Mouse (Mus musculus): ENCODE measurements around the gene Sh2d6. TPM values are rescaled to one million over a fixed set of nuclear protein-coding genes. Genes with fewer than 3 reads are reported as not detected.
A peak's percentile ranks its signal among the peaks of the same experiment; 100 is the strongest.

Sh2d6 gene
- polyA plus RNA-seq, 1 experiment from 2014 or later = 0.24 TPM

- H3K4me1 ChIP-seq (replicated peaks; ENCODE audit: control insufficient read depth, insufficient read depth, low read length) = peaks cover 13% of the 10 kb centered on the region
- peak overlapping the region; percentile 31 for H3K4me3 ChIP-seq (replicated peaks; ENCODE audit: low read length)
- ATAC-seq (ENCODE audit: low FRiP score) (no peak), DNase-seq (ENCODE audit: low spot score) (peak; percentile 29)
- H3K27ac ChIP-seq = peak overlapping the region; percentile 72
- peak overlapping the region; percentile 55 for H3K9ac ChIP-seq
- WGBS = 15% methylated on average over 8 of the region's 8 CpGs
- peak overlapping the region; percentile 73 for H3K4me2 ChIP-seq (replicated peaks)
- H3K27me3 ChIP-seq (ENCODE audit: control insufficient read depth, insufficient read depth, low read length) = no peaks in the 10 kb centered on the region
- no peaks in the 10 kb centered on the region for H3K9me3 ChIP-seq (ENCODE audit: control insufficient read depth, low read length)
- H3K36me3 ChIP-seq (replicated peaks; ENCODE audit: control insufficient read depth, insufficient read depth) = no peaks in the 10 kb centered on the region
Measured at GRCm38 (mm10) chr6:72553079-72553412, 31.5 kb upstream of the Sh2d6 start.

- Histone ChIP-seq H3K27ac (peak overlapping the region; percentile 72), H3K4me1 (replicated peaks; ENCODE audit: control insufficient read depth, insufficient read depth, low read length) (peaks cover 13% of the 10 kb centered on the region), H3K4me2 (replicated peaks) (peak overlapping the region; percentile 73), H3K4me3 (replicated peaks; ENCODE audit: low read length) (peak overlapping the region; percentile 31), H3K27me3 (ENCODE audit: control insufficient read depth, insufficient read depth, low read length) (no peaks in the 10 kb centered on the region), H3K9ac (peak overlapping the region; percentile 55), H3K36me3 (replicated peaks; ENCODE audit: control insufficient read depth, insufficient read depth) (no peaks in the 10 kb centered on the region), H3K9me3 (ENCODE audit: control insufficient read depth, low read length) (no peaks in the 10 kb centered on the region)
- peak; percentile 79 for ATAC-seq (ENCODE audit: low FRiP score)
- DNase-seq (ENCODE audit: low spot score) = peak; percentile 61
- 16% methylated on average over 27 of the region's 27 CpGs for WGBS
Measured at GRCm38 (mm10) chr6:72552171-72553078, 30.9 kb upstream of the Sh2d6 start.

- Histone ChIP-seq H3K9ac (no peak overlapping the region), H3K4me3 (replicated peaks; ENCODE audit: low read length) (no peak overlapping the region), H3K27ac (no peak overlapping the region), H3K27me3 (ENCODE audit: control insufficient read depth, insufficient read depth, low read length) (no peaks in the 10 kb centered on the region), H3K36me3 (replicated peaks; ENCODE audit: control insufficient read depth, insufficient read depth) (no peaks in the 10 kb centered on the region), H3K9me3 (ENCODE audit: control insufficient read depth, low read length) (no peaks in the 10 kb centered on the region), H3K4me2 (replicated peaks) (no peak overlapping the region), H3K4me1 (replicated peaks; ENCODE audit: control insufficient read depth, insufficient read depth, low read length) (peaks cover 13% of the 10 kb centered on the region)
- WGBS = 89% methylated on average over 10 of the region's 10 CpGs
- DNase-seq (ENCODE audit: low spot score) (no peak), ATAC-seq (ENCODE audit: low FRiP score) (no peak)
Measured at GRCm38 (mm10) chr6:72550503-72551100, 29.1 kb upstream of the Sh2d6 start.

- Histone ChIP-seq H3K4me1 (replicated peaks; ENCODE audit: control insufficient read depth, insufficient read depth, low read length) (peaks cover 13% of the 10 kb centered on the region), H3K4me2 (replicated peaks) (no peak overlapping the region), H3K27me3 (ENCODE audit: control insufficient read depth, insufficient read depth, low read length) (no peaks in the 10 kb centered on the region), H3K9ac (no peak overlapping the region), H3K9me3 (ENCODE audit: control insufficient read depth, low read length) (no peaks in the 10 kb centered on the region), H3K27ac (no peak overlapping the region), H3K36me3 (replicated peaks; ENCODE audit: control insufficient read depth, insufficient read depth) (no peaks in the 10 kb centered on the region), H3K4me3 (replicated peaks; ENCODE audit: low read length) (no peak overlapping the region)
- no peak for DNase-seq (ENCODE audit: low spot score)
- ATAC-seq (ENCODE audit: low FRiP score) = no peak
- 75% methylated on average over 6 of the region's 6 CpGs for WGBS
Measured at GRCm38 (mm10) chr6:72550025-72550424, 28.5 kb upstream of the Sh2d6 start.

GRCm38 (mm10) chr6:72549041-72549580 lies 27.6 kb upstream of the Sh2d6 start:
- Histone ChIP-seq H3K36me3 (replicated peaks; ENCODE audit: control insufficient read depth, insufficient read depth) (no peaks in the 10 kb centered on the region), H3K9ac (no peak overlapping the region), H3K4me3 (replicated peaks; ENCODE audit: low read length) (no peak overlapping the region), H3K4me1 (replicated peaks; ENCODE audit: control insufficient read depth, insufficient read depth, low read length) (peaks cover 13% of the 10 kb centered on the region), H3K27me3 (ENCODE audit: control insufficient read depth, insufficient read depth, low read length) (no peaks in the 10 kb centered on the region), H3K27ac (no peak overlapping the region), H3K9me3 (ENCODE audit: control insufficient read depth, low read length) (no peaks in the 10 kb centered on the region), H3K4me2 (replicated peaks) (no peak overlapping the region)
- no peak for ATAC-seq (ENCODE audit: low FRiP score)
- WGBS = 71% methylated on average over 9 of the region's 9 CpGs
- DNase-seq (ENCODE audit: low spot score) = no peak

GRCm38 (mm10) chr6:72547862-72548261 lies 26.4 kb upstream of the Sh2d6 start:
- no peak for DNase-seq (ENCODE audit: low spot score)
- Histone ChIP-seq H3K9ac (no peak overlapping the region), H3K4me2 (replicated peaks) (no peak overlapping the region), H3K27ac (no peak overlapping the region), H3K4me1 (replicated peaks; ENCODE audit: control insufficient read depth, insufficient read depth, low read length) (peaks cover 6% of the 10 kb centered on the region), H3K27me3 (ENCODE audit: control insufficient read depth, insufficient read depth, low read length) (no peaks in the 10 kb centered on the region), H3K4me3 (replicated peaks; ENCODE audit: low read length) (no peak overlapping the region), H3K36me3 (replicated peaks; ENCODE audit: control insufficient read depth, insufficient read depth) (no peaks in the 10 kb centered on the region), H3K9me3 (ENCODE audit: control insufficient read depth, low read length) (no peaks in the 10 kb centered on the region)
- no peak for ATAC-seq (ENCODE audit: low FRiP score)
- WGBS = 90% methylated on average over 3 of the region's 3 CpGs

- ATAC-seq (ENCODE audit: low FRiP score) = no peak
Measured at GRCm38 (mm10) chr6:72547121-72547520, 25.6 kb upstream of the Sh2d6 start.

GRCm38 (mm10) chr6:72545377-72545776 lies 23.9 kb upstream of the Sh2d6 start:
- Histone ChIP-seq H3K4me3 (replicated peaks; ENCODE audit: low read length) (no peak overlapping the region), H3K27me3 (ENCODE audit: control insufficient read depth, insufficient read depth, low read length) (no peaks in the 10 kb centered on the region), H3K36me3 (replicated peaks; ENCODE audit: control insufficient read depth, insufficient read depth) (no peaks in the 10 kb centered on the region), H3K27ac (no peak overlapping the region), H3K9me3 (ENCODE audit: control insufficient read depth, low read length) (no peaks in the 10 kb centered on the region), H3K9ac (no peak overlapping the region), H3K4me2 (replicated peaks) (no peak overlapping the region), H3K4me1 (replicated peaks; ENCODE audit: control insufficient read depth, insufficient read depth, low read length) (no peaks in the 10 kb centered on the region)
- ATAC-seq (ENCODE audit: low FRiP score) (no peak), DNase-seq (ENCODE audit: low spot score) (no peak)
- WGBS = 52% methylated on average over 7 of the region's 7 CpGs

More at GRCm38 (mm10) chr6:72547121-72547520, 25.6 kb upstream of the Sh2d6 start:
- no peaks in the 10 kb centered on the region for H3K36me3 ChIP-seq (replicated peaks; ENCODE audit: control insufficient read depth, insufficient read depth)
- no peak overlapping the region for H3K9ac ChIP-seq
- no peak overlapping the region for H3K4me2 ChIP-seq (replicated peaks)
- no peak for DNase-seq (ENCODE audit: low spot score)
- no peaks in the 10 kb centered on the region for H3K4me1 ChIP-seq (replicated peaks; ENCODE audit: control insufficient read depth, insufficient read depth, low read length)
- 93% methylated on average over 2 of the region's 2 CpGs for WGBS
- no peak overlapping the region for H3K4me3 ChIP-seq (replicated peaks; ENCODE audit: low read length)
- no peaks in the 10 kb centered on the region for H3K27me3 ChIP-seq (ENCODE audit: control insufficient read depth, insufficient read depth, low read length)
- no peaks in the 10 kb centered on the region for H3K9me3 ChIP-seq (ENCODE audit: control insufficient read depth, low read length)
- H3K27ac ChIP-seq = no peak overlapping the region

GRCm38 (mm10) chr6:72544283-72544987 lies 22.9 kb upstream of the Sh2d6 start, which contains the start of gene Capg:
Capg (plus strand) TSS chr6:72544391.
- Histone ChIP-seq H3K4me1 (replicated peaks; ENCODE audit: control insufficient read depth, insufficient read depth, low read length) (no peaks in the 10 kb centered on the region), H3K27me3 (ENCODE audit: control insufficient read depth, insufficient read depth, low read length) (no peaks in the 10 kb centered on the region), H3K36me3 (replicated peaks; ENCODE audit: control insufficient read depth, insufficient read depth) (no peaks in the 10 kb centered on the region), H3K27ac (0 out of 2 replicates have a peak within 1 kb of the TSS, but pooled peaks have one; percentile 51), H3K9ac (no peak within 1 kb of the TSS; the same call in 1 of the 2 replicates), H3K4me2 (replicated peaks) (peak within 1 kb of the TSS; percentile 31), H3K9me3 (ENCODE audit: control insufficient read depth, low read length) (no peaks in the 10 kb centered on the region), H3K4me3 (replicated peaks; ENCODE audit: low read length) (no peak within 1 kb of the TSS)
- DNase-seq (ENCODE audit: low spot score) (no peak), ATAC-seq (ENCODE audit: low FRiP score) (no peak)
- 18% methylated on average over 23 of the region's 23 CpGs for WGBS

Measured in hindbrain, embryonic 14.5 days (tissue).